27 mouse cellular contexts compared by ENCODE assay signal in genomic region chr6:111487556-111487955, GRCm38 (mm10).
"Had no signal": no experiment of that assay in that cellular context is flagged by ENCODE, and none has a peak within 500 bp of the region (broad histone marks: within the 10 kb centered on the region; RNA-seq: fewer than 3 reads in every experiment).

No protein-coding gene starts in this region.

- H3K4me1 ChIP-seq: limb, embryonic 10.5 days; limb, embryonic 12.5 days; limb, embryonic 13.5 days; limb, embryonic 15.5 days; liver, embryonic 12.5 days; liver, embryonic 13.5 days; liver, embryonic 15.5 days; lung, embryonic 15.5 days; megakaryocyte, embryonic 14.5 days; midbrain, embryonic 10.5 days; midbrain, embryonic 12.5 days; midbrain, embryonic 13.5 days; midbrain, embryonic 15.5 days had no signal

- H3K27ac ChIP-seq: limb, embryonic 10.5 days; limb, embryonic 12.5 days; limb, embryonic 13.5 days; limb, embryonic 15.5 days; liver, embryonic 12.5 days; liver, embryonic 13.5 days; liver, embryonic 14.5 days; liver, embryonic 15.5 days; lung, embryonic 15.5 days; macrophage; midbrain, embryonic 10.5 days; midbrain, embryonic 12.5 days; midbrain, embryonic 13.5 days; midbrain, embryonic 15.5 days had no signal

- H3K9ac ChIP-seq: limb, embryonic 12.5 days; limb, embryonic 13.5 days; limb, embryonic 15.5 days; liver, embryonic 12.5 days; liver, embryonic 13.5 days; liver, embryonic 14.5 days; liver, embryonic 15.5 days; liver, postnatal 0 days; lung, embryonic 14.5 days; lung, embryonic 15.5 days; midbrain, embryonic 12.5 days; midbrain, embryonic 13.5 days; midbrain, embryonic 15.5 days had no signal

- DNase-seq: left cerebral cortex, postnatal 4 days; liver; liver, embryonic 13.5 days; liver, postnatal 0 days; lung, adult 18-20 months; lung, adult 2 months; lung, embryonic 14.5 days; lung, postnatal 10 days; lung, postnatal 14 days; lung, postnatal 36 days; lung, postnatal 4 days; midbrain, embryonic 14.5 days had no signal

- H3K36me3 ChIP-seq: limb, embryonic 10.5 days; limb, embryonic 12.5 days; limb, embryonic 13.5 days; limb, embryonic 15.5 days; liver, embryonic 12.5 days; liver, embryonic 13.5 days; liver, embryonic 15.5 days; lung, embryonic 15.5 days; midbrain, embryonic 10.5 days; midbrain, embryonic 12.5 days; midbrain, embryonic 13.5 days; midbrain, embryonic 15.5 days had no signal

- H3K27me3 ChIP-seq: limb, embryonic 12.5 days; limb, embryonic 13.5 days; limb, embryonic 15.5 days; liver, embryonic 12.5 days; liver, embryonic 13.5 days; liver, embryonic 15.5 days; lung, embryonic 15.5 days; megakaryocyte, embryonic 14.5 days; midbrain, embryonic 12.5 days; midbrain, embryonic 13.5 days; midbrain, embryonic 15.5 days had no signal

- H3K4me3 ChIP-seq: limb, embryonic 10.5 days; limb, embryonic 12.5 days; limb, embryonic 13.5 days; limb, embryonic 15.5 days; liver, embryonic 12.5 days; liver, embryonic 13.5 days; liver, embryonic 15.5 days; lung, embryonic 15.5 days; megakaryocyte, embryonic 14.5 days; midbrain, embryonic 10.5 days; midbrain, embryonic 12.5 days; midbrain, embryonic 13.5 days; midbrain, embryonic 15.5 days; myocyte had no signal

- H3K9me3 ChIP-seq: limb, embryonic 10.5 days; limb, embryonic 12.5 days; limb, embryonic 13.5 days; limb, embryonic 15.5 days; liver, embryonic 12.5 days; liver, embryonic 13.5 days; lung, embryonic 15.5 days; megakaryocyte, embryonic 14.5 days; midbrain, embryonic 10.5 days; midbrain, embryonic 12.5 days; midbrain, embryonic 13.5 days; midbrain, embryonic 15.5 days had no signal
